Mouse (Mus musculus) macrophage (primary cell): ENCODE results near the gene Rin2. TPM values are rescaled to one million over a fixed set of nuclear protein-coding genes. Genes with fewer than 3 reads are reported as not detected.
A peak's percentile ranks its signal among the peaks of the same experiment; 100 is the strongest.

Experiments
- H3K27ac ChIP-seq: fragments of 350-480 bp; formaldehyde crosslinking; 2 replicates; pipeline ENCODE4 v1.9.0; 2021
- H3K36me3 ChIP-seq: fragments of 350-480 bp; formaldehyde crosslinking; 2 replicates; pipeline ENCODE4 v1.9.0; 2021; ENCODE audit errors: inconsistent target
- H3K4me3 ChIP-seq: fragments of 350-480 bp; formaldehyde crosslinking; 2 replicates; pipeline ENCODE4 v1.9.0; 2021; ENCODE audit errors: inconsistent target
- H3K79me2 ChIP-seq: fragments of 350-480 bp; formaldehyde crosslinking; 2 replicates; pipeline ENCODE4 v1.9.0; 2021; ENCODE audit errors: inconsistent target
- WGBS: methylation state at CpG from one replicate; pipeline ENCODE4 v1.1.7; 2026; ENCODE audit warnings: inconsistent platforms; ENCODE audit not compliant: missing documents; 5-methylcytosine and 5-hydroxymethylcytosine counted together
- polyA plus RNA-seq: library from polyadenylated mRNA; stranded (reverse); fragments of 250-400 nt; gene quantifications from 3 replicates; pipeline ENCODE4 v1.2.4, GENCODE M21; 2018; ENCODE audit warnings: inconsistent platforms

Rin2 gene
- polyA plus RNA-seq, 1 experiment from 2014 or later = 29.2 TPM

DNA sequence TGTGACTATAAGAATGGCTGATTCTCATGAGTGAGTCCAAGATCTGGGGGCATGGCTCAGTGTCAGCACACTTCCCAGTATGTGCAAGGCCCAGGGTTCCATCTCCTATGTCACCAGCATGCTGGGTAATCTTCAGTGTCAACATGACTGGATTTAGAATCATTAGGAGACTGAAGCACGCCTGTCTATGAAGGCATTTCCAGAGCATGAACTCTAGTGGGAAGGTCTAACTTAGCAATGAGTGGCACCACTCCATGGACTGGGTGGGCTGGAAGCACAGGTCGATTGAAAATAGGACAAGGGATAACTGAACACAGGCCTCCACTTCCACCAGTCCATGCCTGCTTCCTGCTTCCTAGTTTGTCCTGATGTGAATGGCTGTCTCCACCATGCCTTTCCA lies 127.6 kb downstream of the Rin2 start:
- 77% methylated on average over 2 of the region's 2 CpGs for WGBS
- H3K36me3 ChIP-seq = no peaks in the 10 kb centered on the region

GRCm38 (mm10) chr2:145803822-145804342 lies 128.9 kb downstream of the Rin2 start:
- peak overlapping the region; percentile 24; the same call in 1 of the 2 replicates for H3K27ac ChIP-seq
- H3K4me3 ChIP-seq = no peak overlapping the region
- 85% methylated on average over 7 of the region's 10 CpGs for WGBS
- no peaks in the 10 kb centered on the region for H3K36me3 ChIP-seq
- no peaks in the 10 kb centered on the region for H3K79me2 ChIP-seq

More for the DNA sequence above, 127.6 kb downstream of the Rin2 start:
- no peaks in the 10 kb centered on the region for H3K79me2 ChIP-seq
- H3K4me3 ChIP-seq = no peak overlapping the region
- no peak overlapping the region for H3K27ac ChIP-seq

DNA sequence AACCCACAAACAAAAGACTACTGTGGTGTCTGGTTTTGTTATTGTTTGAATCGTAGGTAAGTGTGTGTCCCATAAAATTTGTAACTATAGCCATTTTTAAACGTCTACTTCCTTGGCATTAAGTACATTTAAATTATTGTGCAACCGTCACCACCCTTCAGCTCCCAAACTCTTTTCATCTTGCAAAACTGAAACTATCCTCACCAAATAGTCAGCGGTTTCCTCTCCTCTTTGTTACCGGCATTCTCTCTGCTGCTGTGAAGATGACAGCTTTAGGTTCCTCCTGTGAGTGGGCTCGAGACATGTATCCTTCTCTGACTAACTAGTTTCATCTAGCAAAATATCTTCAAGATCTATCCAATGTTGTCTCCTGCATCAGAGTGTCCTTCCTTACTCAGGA lies 129.5 kb downstream of the Rin2 start:
- WGBS = 6% methylated on average over 6 of the region's 6 CpGs
- H3K36me3 ChIP-seq = no peaks in the 10 kb centered on the region
- H3K79me2 ChIP-seq = no peaks in the 10 kb centered on the region
- no peak overlapping the region for H3K4me3 ChIP-seq
- peak overlapping the region; percentile 24 for H3K27ac ChIP-seq

DNA sequence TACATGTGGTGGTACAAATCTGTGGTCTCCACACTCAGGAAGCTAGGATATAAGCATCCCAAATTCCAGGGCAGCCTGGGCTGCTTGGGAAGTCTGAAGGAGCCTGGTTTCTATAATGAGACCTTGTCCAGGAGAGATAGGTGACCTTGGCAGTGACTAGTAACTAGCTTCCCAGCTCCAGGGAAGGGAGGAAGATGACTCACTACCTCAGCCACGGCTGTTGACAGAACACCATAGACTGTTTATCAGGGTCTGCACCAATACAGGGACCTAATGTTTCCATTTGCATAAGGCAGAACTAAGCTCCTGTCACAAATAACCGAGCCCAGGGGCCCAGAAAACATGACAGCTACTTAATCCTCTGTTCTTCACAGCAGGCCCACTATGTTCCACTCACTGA lies 132.3 kb downstream of the Rin2 start:
- WGBS = 79% methylated on average over 2 of the region's 2 CpGs
- H3K79me2 ChIP-seq = no peaks in the 10 kb centered on the region
- H3K36me3 ChIP-seq = no peaks in the 10 kb centered on the region
- H3K27ac ChIP-seq = 0 out of 2 replicates have a peak overlapping the region, but pooled peaks have one; percentile 33
- H3K4me3 ChIP-seq = no peak overlapping the region

DNA sequence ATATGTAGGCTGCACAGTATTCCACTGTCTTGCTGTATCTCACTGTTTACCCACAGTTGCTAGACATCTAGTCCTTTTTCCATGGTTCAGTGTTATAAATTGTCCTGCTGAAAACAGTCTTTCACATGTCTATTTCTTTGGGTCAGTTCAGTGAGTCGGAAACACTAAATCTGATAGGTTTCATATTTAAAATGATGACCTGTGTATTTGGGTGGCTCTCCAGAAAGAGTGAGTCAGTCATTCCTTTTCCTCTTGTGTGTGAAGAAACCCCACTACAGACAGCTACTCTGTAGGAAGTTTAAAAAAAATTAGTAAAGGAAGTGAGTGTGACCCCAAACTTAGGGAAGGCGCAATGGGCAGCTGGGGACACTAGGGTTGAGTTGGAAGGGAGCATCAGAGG lies 133.2 kb downstream of the Rin2 start:
- no peaks in the 10 kb centered on the region for H3K36me3 ChIP-seq
- 69% methylated on average over 2 of the region's 2 CpGs for WGBS
- H3K4me3 ChIP-seq = no peak overlapping the region
- H3K79me2 ChIP-seq = no peaks in the 10 kb centered on the region
- H3K27ac ChIP-seq = peak overlapping the region; percentile 33

DNA sequence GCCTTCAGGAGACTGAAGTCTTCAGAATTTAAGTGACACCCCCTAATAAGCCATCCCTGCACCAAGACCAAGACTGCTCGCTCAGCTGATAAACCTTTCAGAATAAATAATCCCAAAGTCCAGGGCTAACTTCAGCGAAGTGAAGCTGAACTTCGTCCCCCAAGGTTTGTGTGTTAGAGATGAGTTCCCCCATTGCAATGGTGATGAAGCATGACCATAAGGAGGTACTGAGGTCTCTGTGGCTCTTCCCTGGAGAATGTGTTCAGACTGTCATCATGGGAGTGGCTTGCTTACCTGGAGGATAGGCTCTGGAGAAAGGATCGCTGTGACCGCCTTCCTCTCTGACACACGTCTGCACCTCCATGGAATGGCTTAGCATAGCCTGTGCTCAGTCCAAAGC lies 133.7 kb downstream of the Rin2 start:
- no peaks in the 10 kb centered on the region for H3K36me3 ChIP-seq
- 96% methylated on average over 6 of the region's 6 CpGs for WGBS
- no peaks in the 10 kb centered on the region for H3K79me2 ChIP-seq
- peak overlapping the region; percentile 27 for H3K27ac ChIP-seq
- H3K4me3 ChIP-seq = no peak overlapping the region

DNA sequence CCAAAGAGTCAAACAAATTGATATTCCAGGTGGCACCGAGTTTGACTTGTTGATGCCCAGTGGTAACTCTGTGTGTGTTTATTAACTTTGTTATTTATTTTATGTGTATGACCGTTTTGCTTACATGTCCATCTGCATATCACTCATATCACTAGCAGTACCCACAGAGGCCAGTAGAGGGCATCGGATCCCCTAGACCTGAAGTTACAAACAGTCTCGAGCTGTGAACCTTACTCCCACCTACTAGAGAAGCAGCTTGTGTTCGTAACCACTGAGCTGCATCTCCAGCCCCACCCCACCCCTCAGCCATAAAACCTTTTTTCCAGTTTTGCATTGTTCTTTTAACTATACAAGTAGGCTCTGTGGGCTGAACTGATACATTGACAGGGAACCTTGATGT lies 135.7 kb downstream of the Rin2 start:
- no peak overlapping the region for H3K27ac ChIP-seq
- no peaks in the 10 kb centered on the region for H3K36me3 ChIP-seq
- WGBS = 71% methylated on average over 5 of the region's 5 CpGs
- no peak overlapping the region for H3K4me3 ChIP-seq
- no peaks in the 10 kb centered on the region for H3K79me2 ChIP-seq

GRCm38 (mm10) chr2:145812818-145813217 lies 137.8 kb downstream of the Rin2 start:
- no peaks in the 10 kb centered on the region for H3K36me3 ChIP-seq
- no peaks in the 10 kb centered on the region for H3K79me2 ChIP-seq
- H3K27ac ChIP-seq = peak overlapping the region; percentile 80
- 0% methylated on average over 1 of the region's 1 CpGs for WGBS
- H3K4me3 ChIP-seq = no peak overlapping the region

DNA sequence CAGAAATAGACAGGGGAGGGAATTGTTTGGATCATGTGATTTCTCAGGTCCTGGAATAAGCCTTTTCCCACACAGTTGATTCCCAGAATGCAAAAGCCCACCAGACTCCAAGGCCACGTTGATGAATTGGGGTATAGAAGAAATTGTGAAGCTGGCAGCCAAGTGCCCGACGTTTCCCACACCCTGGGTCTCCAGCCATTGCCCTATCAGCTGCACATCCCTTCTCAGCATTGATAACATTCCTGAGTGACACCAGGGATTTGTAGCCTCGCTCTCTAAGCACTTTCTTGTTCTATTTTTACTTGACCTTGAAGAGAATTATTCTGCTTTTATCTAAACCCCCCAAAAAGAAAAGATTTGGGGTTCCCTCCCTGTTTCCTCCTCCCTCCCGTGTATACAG lies 142.2 kb downstream of the Rin2 start:
- no peak overlapping the region for H3K27ac ChIP-seq
- WGBS = 89% methylated on average over 5 of the region's 5 CpGs
- H3K79me2 ChIP-seq = peaks cover under 1% of the 10 kb centered on the region; the same call in 1 of the 2 replicates
- no peak overlapping the region for H3K4me3 ChIP-seq
- no peaks in the 10 kb centered on the region for H3K36me3 ChIP-seq

DNA sequence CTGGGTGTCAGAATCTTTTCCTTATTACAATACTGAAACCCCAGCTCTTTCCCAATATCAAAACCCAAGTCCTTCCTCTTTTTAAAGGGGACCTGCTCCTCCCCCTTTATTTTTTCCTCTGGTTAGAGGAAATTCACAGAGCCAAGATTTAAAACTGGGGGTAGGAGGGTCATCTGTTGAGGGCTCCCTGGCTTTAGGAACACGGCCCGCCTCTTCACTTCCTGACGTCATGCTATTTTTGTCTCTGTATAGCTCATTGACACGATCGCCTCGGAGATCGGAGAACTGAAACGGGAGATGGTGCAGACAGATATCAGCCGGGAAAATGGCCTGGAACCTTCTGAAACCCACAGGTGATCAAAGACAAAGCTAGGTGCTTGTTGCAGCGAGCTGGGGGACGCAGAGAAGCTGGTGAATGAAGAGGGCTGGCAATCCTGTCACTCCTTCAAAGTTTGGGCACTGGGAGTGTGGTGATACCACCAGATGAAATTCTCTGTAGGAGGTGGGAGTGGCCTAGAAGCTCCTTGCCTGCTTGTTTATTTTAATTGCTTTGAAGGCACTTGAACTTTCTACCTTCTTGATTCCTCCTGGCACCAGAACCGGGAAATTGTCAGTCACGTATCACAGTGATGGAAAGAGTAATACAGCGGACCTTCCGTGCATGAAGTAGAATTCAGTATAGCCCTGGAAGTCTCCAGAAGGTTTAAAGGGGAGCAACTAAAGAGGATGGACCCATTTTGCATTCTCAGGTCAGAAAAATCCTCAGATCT lies 147.2 kb downstream of the Rin2 start:
- Histone ChIP-seq H3K36me3 (no peaks in the 10 kb centered on the region), H3K79me2 (peaks cover 51% of the 10 kb centered on the region), H3K27ac (peak overlapping the region; percentile 84), H3K4me3 (peak overlapping the region; percentile 59)
- 22% methylated on average over 15 of the region's 15 CpGs for WGBS

- 78% methylated on average over 3 of the region's 3 CpGs for WGBS
- Histone ChIP-seq H3K4me3 (peak overlapping the region; percentile 59), H3K79me2 (peaks cover 59% of the 10 kb centered on the region), H3K36me3 (no peaks in the 10 kb centered on the region), H3K27ac (peak overlapping the region; percentile 84)
Measured at GRCm38 (mm10) chr2:145822783-145823729, 148.0 kb downstream of the Rin2 start.

DNA sequence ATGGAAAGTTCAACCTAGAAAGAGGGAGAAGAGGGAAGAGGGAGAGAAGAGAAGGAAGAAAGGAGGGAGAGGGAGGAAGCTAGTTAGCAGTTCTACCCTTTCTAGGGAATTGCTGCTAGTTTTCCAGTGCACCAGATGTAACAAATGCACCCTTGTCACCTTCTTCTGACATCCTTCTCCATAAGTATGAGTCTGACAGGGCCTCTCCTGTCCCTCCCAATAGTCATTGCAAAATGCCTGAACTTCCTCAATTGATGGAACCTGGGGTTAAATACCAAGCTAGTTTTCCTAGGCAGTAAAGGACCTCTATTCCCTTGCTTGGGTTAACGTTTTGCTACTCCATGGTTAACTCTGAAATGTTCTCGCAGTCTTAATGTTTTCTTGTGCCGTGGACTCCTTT lies 149.7 kb downstream of the Rin2 start:
- 64% methylated on average over 3 of the region's 3 CpGs for WGBS
- Histone ChIP-seq H3K36me3 (no peaks in the 10 kb centered on the region; the same call in 1 of the 2 replicates), H3K4me3 (no peak overlapping the region; the same call in 1 of the 2 replicates), H3K27ac (peak overlapping the region; percentile 84), H3K79me2 (peaks cover 76% of the 10 kb centered on the region)

GRCm38 (mm10) chr2:145825221-145825620 lies 150.2 kb downstream of the Rin2 start:
- Histone ChIP-seq H3K36me3 (no peaks in the 10 kb centered on the region; the same call in 1 of the 2 replicates), H3K4me3 (no peak overlapping the region; the same call in 1 of the 2 replicates), H3K27ac (peak overlapping the region; percentile 84), H3K79me2 (peaks cover 81% of the 10 kb centered on the region)
- WGBS = 92% methylated on average over 10 of the region's 10 CpGs

GRCm38 (mm10) chr2:145827930-145828329 lies 152.9 kb downstream of the Rin2 start:
- H3K4me3 ChIP-seq = no peak overlapping the region
- 100% methylated on average over 2 of the region's 2 CpGs for WGBS
- no peaks in the 10 kb centered on the region; the same call in 1 of the 2 replicates for H3K36me3 ChIP-seq
- H3K79me2 ChIP-seq = peaks cover 93% of the 10 kb centered on the region
- H3K27ac ChIP-seq = 0 out of 2 replicates have a peak overlapping the region, but pooled peaks have one; percentile 60
